Mouse (Mus musculus) bone marrow macrophage, adult 2 months (primary cell): ENCODE measurements around the gene Hepacam. TPM values are rescaled to one million over a fixed set of nuclear protein-coding genes. Genes with fewer than 3 reads are reported as not detected.

Experiments used
- H3K27ac ChIP-seq: 2 replicates; pipeline ENCODE4 v1.5.1; 2012; ENCODE audit warnings: low read depth, low read length; ENCODE audit not compliant: insufficient read depth
- H3K4me1 ChIP-seq: 2 replicates; pipeline ENCODE4 v1.6.1; 2012; ENCODE audit warnings: low read length; ENCODE audit not compliant: control insufficient read depth, insufficient read depth
- H3K4me3 ChIP-seq: 2 replicates; pipeline ENCODE4 v1.5.1; 2012; ENCODE audit warnings: mild to moderate bottlenecking, low read length, moderate library complexity; ENCODE audit not compliant: insufficient read depth
- CTCF ChIP-seq: IDR thresholded peaks from 2 replicates; pipeline ENCODE4 v1.5.1; 2012; ENCODE audit warnings: low read depth, mild to moderate bottlenecking, low read length, moderate library complexity
- POLR2A ChIP-seq: IDR thresholded peaks from 2 replicates; pipeline ENCODE4 v1.6.1; 2012; ENCODE audit warnings: mild to moderate bottlenecking, low read depth, low read length, borderline replicate concordance
- polyA plus RNA-seq: library from polyadenylated mRNA; stranded (reverse); fragments of >200 nt; gene quantifications from 2 replicates; pipeline ENCODE4 v1.2.4, GENCODE M21; 2012; ENCODE audit not compliant: missing spikeins, insufficient read depth, insufficient read length

Gene Hepacam
- polyA plus RNA-seq, 1 experiment, result not detected

DNA sequence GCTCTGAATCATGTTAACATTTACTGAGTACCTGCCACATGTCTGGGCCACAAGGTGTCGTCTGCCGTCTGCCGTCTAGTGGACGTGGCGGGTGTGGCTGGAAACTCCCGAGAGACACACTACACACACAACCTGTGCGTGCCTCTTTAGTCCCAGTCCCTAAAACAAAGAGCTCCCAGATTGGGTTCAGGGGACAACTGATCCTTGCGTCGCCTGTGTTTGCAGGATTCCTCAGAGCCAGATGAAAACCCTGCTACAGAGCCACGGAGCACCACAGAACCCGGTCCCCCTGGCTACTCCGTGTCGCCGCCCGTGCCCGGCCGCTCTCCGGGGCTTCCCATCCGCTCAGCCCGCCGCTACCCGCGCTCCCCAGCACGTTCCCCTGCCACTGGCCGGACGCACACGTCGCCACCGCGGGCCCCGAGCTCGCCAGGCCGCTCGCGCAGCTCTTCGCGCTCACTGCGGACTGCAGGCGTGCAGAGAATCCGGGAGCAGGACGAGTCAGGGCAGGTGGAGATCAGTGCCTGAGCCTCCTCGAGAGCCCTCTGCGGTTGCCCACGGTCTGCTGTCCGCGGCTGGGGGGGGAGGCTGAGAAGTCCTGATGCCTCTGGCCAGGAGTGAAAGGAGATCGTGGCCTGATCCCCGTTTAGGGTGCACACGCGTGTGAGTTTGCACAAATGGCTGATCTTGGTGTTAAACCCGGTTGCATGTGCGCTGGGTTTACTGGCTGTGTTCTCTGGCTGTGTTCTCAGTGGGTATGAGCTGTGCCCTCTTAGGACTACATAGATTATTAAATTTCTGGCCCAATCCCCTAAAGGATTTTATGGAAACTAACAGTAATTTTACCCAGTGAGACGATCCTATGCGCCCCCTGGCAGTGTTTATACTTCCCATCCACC is 17.4 kb downstream of the Hepacam start:
- H3K4me1 ChIP-seq, result no peaks in the 10 kb centered on the region
- H3K27ac ChIP-seq, result no peak overlapping the region
- TF ChIP-seq POLR2A (no peak), CTCF (no peak)
- peak overlapping the region; percentile 52 for H3K4me3 ChIP-seq

DNA sequence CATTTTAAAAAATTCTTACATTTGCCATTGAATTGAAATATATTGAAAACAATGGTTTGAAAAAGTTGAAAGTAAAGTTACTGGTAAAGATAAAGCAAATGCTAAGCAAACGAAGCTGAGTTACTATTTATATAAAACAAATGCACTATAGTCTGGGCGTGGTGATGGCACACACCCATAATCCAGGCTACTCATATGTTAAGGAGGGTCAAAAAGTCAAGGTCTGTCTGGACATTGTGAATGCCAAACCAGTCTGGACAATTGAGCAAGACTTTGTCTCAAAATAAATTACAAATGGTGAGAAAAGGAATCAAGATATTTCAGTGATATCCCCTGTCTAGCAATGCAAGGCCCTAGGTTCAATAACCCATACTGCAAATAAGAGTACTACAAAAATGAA is 23.7 kb downstream of the Hepacam start:
- no peak for TF ChIP-seq CTCF
- TF ChIP-seq POLR2A, result no peak
- no peak overlapping the region for H3K27ac ChIP-seq
- H3K4me3 ChIP-seq, result no peak overlapping the region
- H3K4me1 ChIP-seq, result no peaks in the 10 kb centered on the region

DNA sequence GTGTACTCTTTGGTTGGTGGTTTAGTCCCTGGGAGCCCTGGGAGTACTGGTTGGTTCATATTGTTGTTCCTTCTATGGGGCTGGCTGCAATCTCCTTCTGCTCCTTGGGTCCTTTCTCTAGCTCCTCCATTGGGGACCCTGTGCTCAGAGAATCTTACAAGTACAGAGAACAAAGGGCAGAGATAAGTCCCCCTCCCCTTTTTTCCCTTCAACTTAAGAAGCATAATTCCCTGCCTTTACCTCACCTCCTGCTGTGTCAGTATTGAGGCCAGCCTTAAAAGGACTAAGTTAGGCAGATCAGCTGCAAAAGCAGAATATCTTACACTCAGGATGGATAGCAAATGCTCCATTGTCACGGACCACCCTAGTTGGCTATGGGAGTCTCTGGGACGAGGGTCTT is 24.9 kb downstream of the Hepacam start:
- TF ChIP-seq CTCF (no peak), POLR2A (no peak)
- no peak overlapping the region for H3K4me3 ChIP-seq
- no peak overlapping the region for H3K27ac ChIP-seq
- H3K4me1 ChIP-seq, result no peaks in the 10 kb centered on the region

DNA sequence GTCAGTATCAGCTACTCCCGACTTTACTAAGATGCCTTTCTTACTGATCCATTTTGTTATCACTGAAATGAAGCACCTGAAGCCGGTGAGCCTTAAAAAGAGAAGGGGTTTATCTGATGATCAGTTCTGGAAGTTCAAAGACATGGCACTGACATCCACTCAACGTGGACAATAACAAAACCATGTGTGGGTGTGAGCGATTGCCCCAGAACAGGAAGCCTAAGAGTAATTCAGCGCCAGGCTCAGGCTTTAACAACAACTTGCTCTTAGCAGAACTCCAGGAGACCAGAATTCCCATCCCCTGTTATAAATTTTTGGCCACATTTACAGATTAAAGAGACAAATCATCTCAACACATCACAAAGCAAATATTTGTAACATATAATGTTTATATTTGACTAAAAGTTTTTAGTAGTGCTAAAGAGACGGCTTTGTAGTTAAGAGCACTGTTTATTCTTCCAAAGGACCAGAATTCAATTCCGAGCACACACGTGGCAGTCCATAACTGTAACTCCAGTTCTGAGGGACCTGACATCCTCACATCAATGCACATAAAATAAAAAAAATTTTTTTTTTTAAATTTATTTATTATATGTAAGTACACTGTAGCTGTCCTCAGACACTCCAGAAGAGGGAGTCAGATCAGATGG is 26.5 kb downstream of the Hepacam start:
- no peak for TF ChIP-seq CTCF
- no peak for TF ChIP-seq POLR2A
- Histone ChIP-seq H3K4me1 (no peaks in the 10 kb centered on the region), H3K4me3 (no peak overlapping the region), H3K27ac (no peak overlapping the region)

DNA sequence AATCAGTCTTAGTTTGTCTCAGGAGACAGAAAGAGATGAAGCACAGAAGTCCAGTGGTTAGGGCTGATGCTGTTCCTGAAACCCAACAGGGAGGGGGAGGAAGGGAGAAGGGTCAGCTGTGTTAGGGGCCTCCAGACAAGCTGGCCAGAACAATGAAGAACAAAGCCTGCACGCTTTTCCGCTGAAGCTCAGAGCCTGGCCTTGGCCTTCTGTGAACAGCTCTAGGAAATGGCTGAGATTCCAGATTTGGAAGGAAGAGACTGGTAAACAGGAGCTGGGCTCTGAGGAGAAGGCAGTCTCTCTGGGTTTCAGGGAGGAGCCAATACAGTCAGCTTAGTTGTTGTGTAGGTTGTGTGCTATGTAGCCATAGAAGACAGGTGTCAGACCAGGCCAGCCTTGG is 33.4 kb downstream of the Hepacam start:
- Histone ChIP-seq H3K27ac (no peak overlapping the region), H3K4me3 (no peak overlapping the region), H3K4me1 (no peaks in the 10 kb centered on the region)
- TF ChIP-seq CTCF (no peak), POLR2A (no peak)

DNA sequence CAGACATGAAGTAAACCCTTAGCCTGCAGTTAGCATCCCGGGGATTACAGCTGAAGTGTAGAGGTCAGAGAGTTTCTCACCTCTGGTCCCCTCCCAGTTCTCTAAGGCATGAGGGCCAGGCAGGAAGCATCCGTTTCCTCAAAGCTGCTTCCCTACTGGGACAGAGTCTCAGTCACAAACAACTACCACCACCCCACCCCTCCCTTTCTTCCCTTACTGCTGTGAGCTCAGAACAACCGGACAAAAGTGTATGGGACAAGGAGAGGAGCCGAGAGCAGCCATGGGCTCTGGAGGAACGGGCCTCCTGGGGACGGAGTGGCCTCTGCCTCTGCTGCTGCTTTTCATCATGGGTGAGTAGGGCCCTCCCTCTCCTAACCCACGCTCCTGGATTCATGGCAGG is 34.7 kb downstream of the Hepacam start, which contains the start of gene Robo4:
Robo4 (plus strand) TSS at position 96 of the 400 bp plus-strand sequence.
- TF ChIP-seq CTCF, result no peak
- no peak for TF ChIP-seq POLR2A
- Histone ChIP-seq H3K4me1 (no peaks in the 10 kb centered on the region), H3K4me3 (no peak within 1 kb of the TSS), H3K27ac (no peak within 1 kb of the TSS)

DNA sequence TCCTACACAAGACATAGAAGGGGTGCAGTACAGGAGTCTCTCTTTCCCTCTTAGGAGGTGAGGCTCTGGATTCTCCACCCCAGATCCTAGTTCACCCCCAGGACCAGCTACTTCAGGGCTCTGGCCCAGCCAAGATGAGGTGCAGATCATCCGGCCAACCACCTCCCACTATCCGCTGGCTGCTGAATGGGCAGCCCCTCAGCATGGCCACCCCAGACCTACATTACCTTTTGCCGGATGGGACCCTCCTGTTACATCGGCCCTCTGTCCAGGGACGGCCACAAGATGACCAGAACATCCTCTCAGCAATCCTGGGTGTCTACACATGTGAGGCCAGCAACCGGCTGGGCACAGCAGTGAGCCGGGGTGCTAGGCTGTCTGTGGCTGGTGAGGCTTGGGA is 35.4 kb downstream of the Hepacam start:
- H3K4me3 ChIP-seq, result no peak overlapping the region

DNA sequence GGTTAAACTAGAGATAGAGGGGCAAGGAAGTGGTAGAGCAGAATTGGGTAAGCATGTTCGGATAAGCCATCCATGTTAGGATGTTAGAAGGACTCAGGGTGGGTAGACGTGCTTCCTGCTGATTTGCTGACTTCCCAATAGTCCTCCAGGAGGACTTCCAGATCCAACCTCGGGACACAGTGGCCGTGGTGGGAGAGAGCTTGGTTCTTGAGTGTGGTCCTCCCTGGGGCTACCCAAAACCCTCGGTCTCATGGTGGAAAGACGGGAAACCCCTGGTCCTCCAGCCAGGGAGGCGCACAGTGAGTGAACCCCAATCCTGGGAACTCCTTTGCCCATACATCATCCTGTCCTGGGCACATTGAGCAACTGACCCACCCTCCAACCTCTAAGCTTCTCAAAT is 35.9 kb downstream of the Hepacam start:
- Histone ChIP-seq H3K27ac (no peak overlapping the region), H3K4me1 (no peaks in the 10 kb centered on the region), H3K4me3 (no peak overlapping the region)
- no peak for TF ChIP-seq CTCF

More for the DNA sequence above, 35.4 kb downstream of the Hepacam start:
- no peak for TF ChIP-seq POLR2A
- TF ChIP-seq CTCF, result no peak
- H3K4me1 ChIP-seq, result no peaks in the 10 kb centered on the region
- no peak overlapping the region for H3K27ac ChIP-seq

DNA sequence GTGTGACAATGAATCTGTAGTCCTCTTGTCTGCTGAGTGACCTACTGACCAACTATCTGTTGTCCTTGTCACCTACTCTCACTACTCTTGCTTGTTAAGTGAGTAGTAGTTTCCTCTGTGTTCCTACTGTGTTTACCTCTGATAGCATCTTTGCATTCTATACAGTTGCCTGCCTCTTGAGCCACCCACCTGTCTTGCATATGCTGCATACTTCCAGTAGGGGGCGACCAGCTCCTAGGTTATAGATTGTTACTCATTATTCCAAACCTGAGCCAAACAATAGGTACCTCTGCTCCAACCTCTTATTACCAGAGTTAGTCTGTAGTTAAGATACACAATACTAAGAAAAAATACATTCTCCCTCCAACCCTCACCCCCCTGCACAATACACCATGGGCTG is 39.2 kb downstream of the Hepacam start:
- H3K4me1 ChIP-seq, result no peaks in the 10 kb centered on the region
- TF ChIP-seq CTCF (peak; percentile 32; the same call in 1 of the 2 replicates), POLR2A (no peak)
- no peak overlapping the region for H3K4me3 ChIP-seq
- no peak overlapping the region for H3K27ac ChIP-seq

DNA sequence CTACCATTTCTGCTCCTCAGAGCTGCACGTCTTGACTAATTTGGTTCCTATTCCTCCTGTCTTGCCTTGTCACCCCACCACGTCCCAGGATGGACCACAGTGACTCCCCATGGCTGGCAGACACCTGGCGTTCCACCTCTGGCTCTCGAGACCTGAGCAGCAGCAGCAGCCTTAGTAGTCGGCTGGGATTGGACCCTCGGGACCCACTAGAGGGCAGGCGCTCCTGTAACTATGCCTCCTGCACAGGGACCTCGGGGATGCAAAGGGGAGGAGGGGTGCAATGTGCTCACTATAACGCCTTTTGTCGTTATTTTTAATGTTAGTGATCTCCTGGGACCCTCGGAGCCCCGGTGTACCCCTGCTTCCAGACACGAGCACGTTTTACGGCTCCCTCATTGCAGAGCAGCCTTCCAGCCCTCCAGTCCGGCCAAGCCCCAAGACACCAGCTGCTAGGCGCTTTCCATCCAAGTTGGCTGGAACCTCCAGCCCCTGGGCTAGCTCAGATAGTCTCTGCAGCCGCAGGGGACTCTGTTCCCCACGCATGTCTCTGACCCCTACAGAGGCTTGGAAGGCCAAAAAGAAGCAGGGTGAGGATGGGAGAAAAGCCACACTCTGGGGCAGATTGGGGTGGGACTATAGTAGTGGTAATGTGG is 40.8 kb downstream of the Hepacam start:
- TF ChIP-seq CTCF, result no peak
- no peak for TF ChIP-seq POLR2A
- Histone ChIP-seq H3K27ac (no peak overlapping the region), H3K4me1 (no peaks in the 10 kb centered on the region), H3K4me3 (no peak overlapping the region)
